Mouse (Mus musculus) megakaryocyte, embryonic 14.5 days (primary cell): ENCODE results near the gene Tbx20.

Experiments
- FLI1 ChIP-seq: IDR thresholded peaks from 2 replicates; pipeline ENCODE4 v1.6.1; 2012; ENCODE audit warnings: low read length, inconsistent platforms, mixed read lengths
- GATA1 ChIP-seq: IDR thresholded peaks from 3 replicates; pipeline ENCODE4 v1.6.1; 2012; ENCODE audit warnings: mixed read lengths, low read length, inconsistent platforms, borderline replicate concordance

GRCm38 (mm10) chr9:24812461-24812860 lies 38.4 kb upstream of the Tbx20 start:
- TF ChIP-seq GATA1 = no peak
- TF ChIP-seq FLI1 = no peak
